Mouse (Mus musculus) forebrain, embryonic 13.5 days (tissue): ENCODE results near the gene Rpl3l. TPM values are rescaled to one million over a fixed set of nuclear protein-coding genes. Genes with fewer than 3 reads are reported as not detected.
"Not testable (repeated sequence)": the region's sequence is repeated elsewhere in the genome, so short reads cannot be mapped to it uniquely, and the experiment has no call there.

ENCODE experiments used
- ATAC-seq: fragments of 200-750 bp; cut with Nextera tagmentation; 2 replicates; pipeline ENCODE4 v1.8.0; 2017
- H3K27ac ChIP-seq: fragments of 300-500 bp; sonication (generic); 2 replicates; pipeline ENCODE4 v1.5.1; 2015; ENCODE audit warnings: inconsistent platforms, mild to moderate bottlenecking, moderate library complexity
- H3K27me3 ChIP-seq: fragments of 300-500 bp; sonication (generic); 2 replicates; pipeline ENCODE4 v1.6.1; 2015; ENCODE audit warnings: mild to moderate bottlenecking, inconsistent platforms
- H3K36me3 ChIP-seq: fragments of 300-500 bp; sonication (generic); 2 replicates; pipeline ENCODE4 v1.6.1; 2015; ENCODE audit warnings: mild to moderate bottlenecking, inconsistent platforms; ENCODE audit not compliant: poor library complexity, severe bottlenecking
- H3K4me1 ChIP-seq: fragments of 300-500 bp; sonication (generic); 2 replicates; pipeline ENCODE4 v1.6.1; 2015; ENCODE audit warnings: inconsistent platforms
- H3K4me2 ChIP-seq: fragments of 300-500 bp; sonication (generic); 2 replicates; pipeline ENCODE4 v1.6.1; 2015; ENCODE audit warnings: inconsistent platforms, mild to moderate bottlenecking, moderate library complexity
- H3K4me3 ChIP-seq: fragments of 300-500 bp; sonication (generic); 2 replicates; pipeline ENCODE4 v1.5.1; 2015; ENCODE audit warnings: mild to moderate bottlenecking, inconsistent platforms
- H3K9ac ChIP-seq: fragments of 300-500 bp; sonication (generic); 2 replicates; pipeline ENCODE4 v1.6.1; 2015; ENCODE audit warnings: mild to moderate bottlenecking, inconsistent platforms
- H3K9me3 ChIP-seq: fragments of 300-500 bp; sonication (generic); replicated peaks from 2 replicates; pipeline ENCODE4 v1.6.1; 2016; ENCODE audit warnings: inconsistent platforms
- WGBS: fragments of 180-500 bp; shearing (Covaris S2); methylation state at CpG from one replicate; pipeline ENCODE4 v1.1.7; 2015; 5-methylcytosine and 5-hydroxymethylcytosine counted together
- polyA plus RNA-seq: library from polyadenylated mRNA; unstranded; fragments of >200 nt; fragmentation: Nextera tagmentation; extraction: Ambion mirVana; gene quantifications from 2 replicates; pipeline ENCODE4 v1.2.1, GENCODE M21; 2015

Rpl3l gene
- polyA plus RNA-seq, 1 experiment from 2014 or later = not detected

GRCm38 (mm10) chr17:24701251-24701650 lies 26.4 kb upstream of the Rpl3l start:
- no peaks in the 10 kb centered on the region for H3K9me3 ChIP-seq
- 92% methylated on average over 9 of the region's 9 CpGs for WGBS
- no peak overlapping the region for H3K27ac ChIP-seq
- H3K27me3 ChIP-seq = no peaks in the 10 kb centered on the region
- H3K4me3 ChIP-seq = no peak overlapping the region
- peaks cover 27% of the 10 kb centered on the region for H3K4me1 ChIP-seq
- peaks cover 59% of the 10 kb centered on the region for H3K36me3 ChIP-seq
- H3K9ac ChIP-seq = no peak overlapping the region
- H3K4me2 ChIP-seq = no peak overlapping the region
- ATAC-seq = no peak

- H3K4me1 ChIP-seq = peaks cover 19% of the 10 kb centered on the region
- no peaks in the 10 kb centered on the region for H3K9me3 ChIP-seq
- H3K27me3 ChIP-seq = no peaks in the 10 kb centered on the region
- 98% methylated on average over 3 of the region's 3 CpGs for WGBS
- H3K27ac ChIP-seq = no peak overlapping the region
- no peak for ATAC-seq
- peaks cover 45% of the 10 kb centered on the region for H3K36me3 ChIP-seq
- peak overlapping the region; percentile 89 for H3K4me2 ChIP-seq
- H3K4me3 ChIP-seq = peak overlapping the region; percentile 83
- H3K9ac ChIP-seq = no peak overlapping the region
Measured at GRCm38 (mm10) chr17:24705821-24706220, 21.8 kb upstream of the Rpl3l start.

- Histone ChIP-seq H3K4me2 (peak within 1 kb of the TSS; percentile 89), H3K36me3 (peaks cover 31% of the 10 kb centered on the region), H3K9ac (peak within 1 kb of the TSS; percentile 84), H3K27ac (peak within 1 kb of the TSS; percentile 74), H3K9me3 (no peaks in the 10 kb centered on the region), H3K4me1 (peaks cover 19% of the 10 kb centered on the region), H3K4me3 (peak within 1 kb of the TSS; percentile 83), H3K27me3 (no peaks in the 10 kb centered on the region)
- 4% methylated on average over 32 of the region's 32 CpGs for WGBS
- peak; percentile 93 for ATAC-seq
Measured at GRCm38 (mm10) chr17:24706982-24707800, 20.4 kb upstream of the Rpl3l start, which contains the start of gene Tbl3. Gene Tbl3 (minus strand): TSS chr17:24707660.

GRCm38 (mm10) chr17:24707801-24708425 lies 19.7 kb upstream of the Rpl3l start:
- WGBS = 6% methylated on average over 24 of the region's 24 CpGs
- peaks cover 19% of the 10 kb centered on the region for H3K4me1 ChIP-seq
- H3K4me3 ChIP-seq = peak overlapping the region; percentile 83
- H3K9me3 ChIP-seq = no peaks in the 10 kb centered on the region
- H3K9ac ChIP-seq = peak overlapping the region; percentile 84
- peak; percentile 50; the same call in 1 of the 2 replicates for ATAC-seq
- peak overlapping the region; percentile 89 for H3K4me2 ChIP-seq
- no peaks in the 10 kb centered on the region for H3K27me3 ChIP-seq
- peaks cover 24% of the 10 kb centered on the region for H3K36me3 ChIP-seq
- peak overlapping the region; percentile 74 for H3K27ac ChIP-seq

GRCm38 (mm10) chr17:24708646-24709045 lies 19.0 kb upstream of the Rpl3l start:
- ATAC-seq = no peak
- WGBS = 35% methylated on average over 2 of the region's 2 CpGs
- Histone ChIP-seq H3K9me3 (no peaks in the 10 kb centered on the region), H3K27me3 (no peaks in the 10 kb centered on the region), H3K4me3 (peak overlapping the region; percentile 83; the same call in 1 of the 2 replicates), H3K4me2 (no peak overlapping the region), H3K36me3 (peaks cover 20% of the 10 kb centered on the region), H3K9ac (no peak overlapping the region), H3K27ac (no peak overlapping the region), H3K4me1 (peaks cover 19% of the 10 kb centered on the region)

GRCm38 (mm10) chr17:24715556-24715955 lies 12.1 kb upstream of the Rpl3l start:
- WGBS = 41% methylated on average over 6 of the region's 6 CpGs
- no peak overlapping the region for H3K9ac ChIP-seq
- H3K36me3 ChIP-seq = peaks cover 18% of the 10 kb centered on the region

GRCm38 (mm10) chr17:24716166-24716682 lies 11.4 kb upstream of the Rpl3l start:
- no peak for ATAC-seq
- Histone ChIP-seq H3K9ac (no peak overlapping the region), H3K9me3 (no peaks in the 10 kb centered on the region), H3K4me1 (peaks cover 10% of the 10 kb centered on the region), H3K4me2 (no peak overlapping the region), H3K27me3 (no peaks in the 10 kb centered on the region), H3K36me3 (peaks cover 20% of the 10 kb centered on the region), H3K27ac (no peak overlapping the region), H3K4me3 (no peak overlapping the region)
- 97% methylated on average over 15 of the region's 15 CpGs for whole genome bisulfite sequencing

More at GRCm38 (mm10) chr17:24715556-24715955, 12.1 kb upstream of the Rpl3l start:
- Histone ChIP-seq H3K27ac (no peak overlapping the region), H3K4me2 (no peak overlapping the region), H3K9me3 (no peaks in the 10 kb centered on the region), H3K4me3 (no peak overlapping the region), H3K4me1 (peaks cover 8% of the 10 kb centered on the region), H3K27me3 (no peaks in the 10 kb centered on the region)
- no peak for ATAC-seq

- 75% methylated on average over 4 of the region's 4 CpGs for WGBS
- no peaks in the 10 kb centered on the region for H3K27me3 ChIP-seq
- peaks cover 35% of the 10 kb centered on the region for H3K36me3 ChIP-seq
- peak within 1 kb of the TSS; percentile 83 for H3K4me3 ChIP-seq
- H3K9ac ChIP-seq = peak within 1 kb of the TSS; percentile 89
- H3K9me3 ChIP-seq = no peaks in the 10 kb centered on the region
- peaks cover 28% of the 10 kb centered on the region for H3K4me1 ChIP-seq
- H3K4me2 ChIP-seq = peak within 1 kb of the TSS; percentile 87
- no peak for ATAC-seq
- no peak within 1 kb of the TSS for H3K27ac ChIP-seq
Measured at GRCm38 (mm10) chr17:24717943-24718342, 9.7 kb upstream of the Rpl3l start, which contains the start of the genes Rnf151 and Rps2. Gene Rnf151 (minus strand): TSS chr17:24718063. Gene Rps2 (plus strand): TSS chr17:24718116.

GRCm38 (mm10) chr17:24718938-24719337 lies 8.7 kb upstream of the Rpl3l start:
- H3K27ac ChIP-seq = not testable (repeated sequence)
- WGBS = 66% methylated on average over 5 of the region's 5 CpGs

GRCm38 (mm10) chr17:24719494-24720222 lies 8.0 kb upstream of the Rpl3l start:
- H3K9ac ChIP-seq = peak overlapping the region; percentile 89
- peaks cover 35% of the 10 kb centered on the region for H3K36me3 ChIP-seq
- H3K4me2 ChIP-seq = peak overlapping the region; percentile 87
- no peaks in the 10 kb centered on the region for H3K27me3 ChIP-seq
- WGBS = under 1% methylated on average over 61 of the region's 61 CpGs
- H3K9me3 ChIP-seq = no peaks in the 10 kb centered on the region
- peak; percentile 99 for ATAC-seq
- H3K4me1 ChIP-seq = peaks cover 39% of the 10 kb centered on the region
- H3K27ac ChIP-seq = peak overlapping the region; percentile 85
- peak overlapping the region; percentile 83 for H3K4me3 ChIP-seq

More at GRCm38 (mm10) chr17:24718938-24719337, 8.7 kb upstream of the Rpl3l start:
- ATAC-seq, H3K27me3 ChIP-seq, H3K9me3 ChIP-seq: not testable (repeated sequence)
- Histone ChIP-seq H3K9ac (peak overlapping the region; percentile 89), H3K4me2 (peak overlapping the region; percentile 87), H3K4me3 (peak overlapping the region; percentile 83), H3K36me3 (peaks cover 35% of the 10 kb centered on the region), H3K4me1 (peaks cover 36% of the 10 kb centered on the region)

GRCm38 (mm10) chr17:24720616-24721015 lies 7.0 kb upstream of the Rpl3l start:
- peaks cover 39% of the 10 kb centered on the region for H3K4me1 ChIP-seq
- under 1% methylated on average over 11 of the region's 11 CpGs for WGBS
- H3K27me3 ChIP-seq, ATAC-seq, H3K9me3 ChIP-seq, H3K27ac ChIP-seq: not testable (repeated sequence)
- peak overlapping the region; percentile 87 for H3K4me2 ChIP-seq
- peak overlapping the region; percentile 83 for H3K4me3 ChIP-seq
- peaks cover 35% of the 10 kb centered on the region for H3K36me3 ChIP-seq
- H3K9ac ChIP-seq = peak overlapping the region; percentile 89
